Mouse (Mus musculus) CD4-positive, CD25-positive, alpha-beta regulatory T cell (primary cell): ENCODE data around the gene Ccr8. TPM values are rescaled to one million over a fixed set of nuclear protein-coding genes. Genes with fewer than 3 reads are reported as not detected.

ENCODE experiments used
- polyA plus RNA-seq: library from polyadenylated mRNA; unstranded; fragments of 100-300 nt; shearing (Covaris generic); gene quantifications from one replicate; pipeline ENCODE4 v1.2.1, GENCODE M21; 2017

The Ccr8 gene
- 73.1 TPM for polyA plus RNA-seq

DNA sequence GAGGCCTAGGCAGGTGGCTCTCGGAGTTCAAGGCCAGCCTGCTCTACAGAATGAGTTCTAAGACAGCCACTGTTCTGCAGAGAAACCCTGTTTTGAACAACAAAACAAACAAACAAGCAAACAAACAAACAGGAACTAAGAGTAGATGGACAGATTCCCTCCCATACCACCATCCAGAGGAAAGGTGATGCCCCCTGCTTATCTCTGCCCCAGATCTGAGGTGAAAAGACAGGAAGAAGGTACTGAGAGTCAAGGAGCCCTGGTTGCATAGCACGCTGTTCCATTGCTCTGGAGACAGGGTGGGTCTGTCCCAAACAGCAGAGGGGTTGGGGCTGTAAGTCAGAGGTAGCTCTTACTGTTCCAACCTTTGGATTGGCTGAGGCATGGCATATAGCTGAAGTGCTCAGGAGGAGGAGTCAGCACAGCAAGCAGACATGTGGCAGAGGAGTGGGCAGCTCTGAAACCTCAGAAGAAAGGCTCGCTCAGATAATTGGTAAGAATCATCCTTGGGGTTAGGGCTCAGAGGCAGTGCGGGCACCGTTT, at the start of gene Ccr8:
Gene Ccr8, plus strand, starts transcription at position 419 of the 543 bp plus-strand sequence.

DNA sequence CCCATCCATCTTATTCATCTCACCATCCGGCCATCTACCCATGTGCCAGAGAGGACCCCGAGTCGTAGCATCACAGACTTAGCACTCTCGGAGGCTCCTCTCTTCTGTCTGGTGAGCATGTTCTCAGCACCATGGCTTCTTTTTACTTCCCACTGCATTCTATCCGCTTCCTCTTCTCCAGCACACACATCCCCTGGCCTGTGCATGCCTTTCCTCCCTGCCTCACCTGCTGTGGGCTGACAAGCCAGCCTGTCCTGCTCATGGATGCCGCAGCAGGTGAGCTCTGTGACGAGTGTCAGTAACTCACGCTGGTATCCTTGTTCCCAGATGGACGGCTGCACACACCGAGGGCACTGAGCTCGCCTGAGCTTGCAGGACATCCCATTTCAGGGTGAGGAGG, 22.1 kb upstream of the Ccr8 start, which contains the start of gene Cx3cr1:
Gene Cx3cr1, minus strand, starts transcription at position 101 of the 400 bp plus-strand sequence.

DNA sequence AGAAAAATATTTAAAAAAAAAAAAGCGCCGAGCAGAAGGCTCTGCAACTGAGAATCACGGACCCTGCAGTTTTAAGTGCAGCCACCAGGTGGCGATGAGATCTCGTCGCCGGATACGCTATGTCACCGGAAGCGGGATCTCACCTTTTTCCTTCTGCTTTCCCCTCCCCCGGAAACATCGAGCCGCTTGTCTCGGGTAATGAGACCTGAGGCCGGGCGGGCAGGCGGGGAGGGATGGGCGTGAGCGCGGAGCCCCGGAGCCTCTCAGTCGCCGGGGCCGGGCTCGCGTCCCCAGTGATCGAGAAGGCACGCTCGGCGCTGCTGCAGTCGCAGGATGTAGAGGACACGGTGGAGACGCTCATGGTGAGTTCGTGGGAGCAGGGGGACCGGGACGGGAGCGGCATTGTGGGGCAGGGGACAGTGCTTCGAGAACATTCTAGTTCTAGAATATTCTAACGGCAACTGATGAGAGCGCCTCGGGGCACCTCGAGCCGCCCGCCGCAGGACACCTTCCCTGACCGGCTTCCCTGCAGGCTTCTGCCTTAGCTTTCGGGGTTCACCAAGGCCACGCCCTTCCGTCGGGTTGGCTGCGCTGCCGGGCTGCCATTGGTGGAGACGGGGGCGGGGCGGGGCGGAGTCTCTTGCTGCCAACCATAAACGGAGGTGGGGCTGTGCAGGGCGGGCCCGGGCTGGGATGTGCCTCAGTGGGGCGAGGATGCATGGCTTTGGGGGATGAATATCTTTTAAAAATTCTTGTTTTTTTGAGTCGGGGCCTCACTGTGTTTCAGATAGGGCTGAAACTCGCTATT, 18.5 kb downstream of the Ccr8 start, which contains the start of gene Slc25a38:
Gene Slc25a38, plus strand, starts transcription at position 164 of the 808 bp plus-strand sequence.

DNA sequence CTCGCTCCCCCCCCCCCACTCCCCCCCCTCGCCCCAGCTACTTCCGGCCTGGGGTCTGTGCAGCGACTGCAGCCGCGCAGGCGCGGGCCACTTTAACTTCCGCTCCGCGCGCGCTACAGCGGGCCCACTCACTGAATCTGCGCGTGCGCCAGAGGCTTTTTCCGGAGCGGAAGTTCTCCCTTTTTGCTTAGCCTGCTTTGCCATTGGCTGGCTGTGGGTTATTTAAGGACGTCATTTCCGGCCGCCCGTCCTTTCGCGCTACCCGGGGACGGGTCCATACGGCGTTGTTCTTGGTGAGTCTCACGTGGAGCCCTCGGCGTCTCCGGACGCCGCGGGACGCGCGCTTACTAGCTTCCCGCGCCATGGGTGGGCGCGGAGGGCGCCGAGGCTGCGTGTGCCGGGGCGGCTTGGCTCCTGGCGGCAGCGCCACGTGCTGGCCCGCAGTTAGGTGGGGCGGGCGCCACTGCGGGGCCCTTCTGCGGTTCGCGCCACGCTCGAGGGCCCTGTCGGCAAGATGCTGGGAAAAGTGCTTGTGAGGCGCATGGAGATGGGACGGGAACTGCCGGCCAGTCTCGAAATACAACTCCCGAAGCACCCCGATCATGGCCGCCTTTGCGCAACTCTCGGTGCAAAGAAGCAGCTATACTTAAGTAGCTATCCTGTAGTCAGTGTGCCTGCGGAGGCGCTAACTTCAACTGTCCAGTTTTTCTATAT, 35.8 kb downstream of the Ccr8 start, which contains the start of gene Rpsa:
Gene Rpsa, plus strand, starts transcription at position 152 of the 714 bp plus-strand sequence.

Other genes starting within 250 kb of the Ccr8 start
- 58.3 TPM for gene Wdr48, start 197.2 kb upstream of the Ccr8 start, polyA plus RNA-seq
- 13.8 TPM for gene Gorasp1, start 154.5 kb upstream of the Ccr8 start, polyA plus RNA-seq
- not detected for gene Ttc21a, start 154.5 kb upstream of the Ccr8 start, polyA plus RNA-seq
- gene Csrnp1, start 107.5 kb upstream of the Ccr8 start, polyA plus RNA-seq = 78.2 TPM
- not detected for gene Xirp1, start 68.5 kb upstream of the Ccr8 start, polyA plus RNA-seq
- gene Cx3cr1, start 22.2 kb upstream of the Ccr8 start, polyA plus RNA-seq = not detected
- gene Slc25a38, start 18.3 kb downstream of the Ccr8 start, polyA plus RNA-seq = 48.3 TPM
- gene Rpsa, start 35.6 kb downstream of the Ccr8 start, polyA plus RNA-seq = 1,368 TPM
- 0.14 TPM for gene Mobp, start 57.6 kb downstream of the Ccr8 start, polyA plus RNA-seq
- gene Myrip, start 209.4 kb downstream of the Ccr8 start, polyA plus RNA-seq = not detected